Comparison of ENCODE assay signal across 19 mouse cellular contexts in the genomic region with DNA sequence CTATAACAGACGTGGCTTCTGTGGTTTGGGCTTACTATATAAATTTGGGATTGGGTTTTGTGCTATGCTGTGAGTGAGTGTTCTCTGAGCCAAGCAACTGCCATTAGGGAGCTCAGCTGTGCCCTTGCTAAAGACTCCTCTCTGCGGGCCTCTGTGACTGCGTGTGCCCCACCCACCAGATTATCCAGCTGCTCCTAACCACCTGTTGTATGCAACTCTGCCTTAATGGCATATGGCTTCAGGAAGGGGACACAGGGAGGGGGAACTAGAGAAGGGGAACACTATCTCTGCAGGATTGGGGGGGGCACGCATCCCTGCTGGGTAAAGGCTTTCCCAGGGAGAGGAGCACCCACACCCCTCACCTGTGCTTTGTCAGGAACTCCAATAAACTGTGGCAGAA. TPM values are rescaled to one million over a fixed set of nuclear protein-coding genes. Genes with fewer than 3 reads are reported as not detected.
DNase-seq lines count a peak whose midpoint lies in the region; ATAC-seq and TF ChIP-seq lines count a peak whose summit lies in the region.
"Had no signal": no experiment of that assay in that cellular context is flagged by ENCODE, and none has a peak within 500 bp of the region (broad histone marks: within the 10 kb centered on the region; RNA-seq: fewer than 3 reads in every experiment).

No protein-coding gene starts in this region.

- H3K4me2 ChIP-seq in myocyte (ENCODE audit: low read depth): peak overlapping the region; percentile 19
- H3K4me2 ChIP-seq: embryonic facial prominence, embryonic 13.5 days; hindbrain, embryonic 14.5 days; liver, embryonic 15.5 days; midbrain, embryonic 13.5 days; neural tube, embryonic 15.5 days had no signal

- H3K27me3 ChIP-seq in megakaryocyte, embryonic 14.5 days (replicated peaks): no peaks in the 10 kb centered on the region
- no peaks in the 10 kb centered on the region for H3K27me3 ChIP-seq in myocyte (ENCODE audit: control insufficient read depth, insufficient read depth, insufficient read length)
- H3K27me3 ChIP-seq: embryonic facial prominence, embryonic 13.5 days; liver, embryonic 15.5 days; midbrain, embryonic 13.5 days; neural tube, embryonic 15.5 days had no signal

- H3K4me1 ChIP-seq in megakaryocyte, embryonic 14.5 days: peaks cover 29% of the 10 kb centered on the region
- H3K4me1 ChIP-seq: embryonic facial prominence, embryonic 13.5 days; forebrain, embryonic 10.5 days; liver, embryonic 15.5 days; midbrain, embryonic 13.5 days; neural tube, embryonic 15.5 days had no signal

- H3K4me3 ChIP-seq in megakaryocyte, embryonic 14.5 days (replicated peaks): peak overlapping the region; percentile 38
- H3K4me3 ChIP-seq in myocyte: no peak overlapping the region
- H3K4me3 ChIP-seq: embryonic facial prominence, embryonic 13.5 days; forebrain, embryonic 10.5 days; heart, adult 2 months; liver, embryonic 15.5 days; midbrain, embryonic 13.5 days; neural tube, embryonic 15.5 days had no signal

- no peak for TF ChIP-seq POLR2A in myocyte (IDR thresholded peaks at IDR 0.05; ENCODE audit: insufficient read length, low read depth)

- H3ac ChIP-seq in myocyte (ENCODE audit: control insufficient read depth, insufficient read length): no peak overlapping the region

- H3K79me2 ChIP-seq in myocyte (ENCODE audit: control insufficient read depth, insufficient read depth): no peaks in the 10 kb centered on the region

- no peak for ATAC-seq in megakaryocyte, adult 5-6 weeks (ENCODE audit: poor library complexity, severe bottlenecking)
- ATAC-seq in granulocyte monocyte progenitor cell, adult 5-6 weeks (replicated peaks; ENCODE audit: poor library complexity, severe bottlenecking): peak; percentile 57
- ATAC-seq: intestine, embryonic 16.5 days; lung, postnatal 0 days; midbrain, embryonic 13.5 days had no signal

- peak; percentile 57 for DNase-seq in thymus, postnatal 4 days
- DNase-seq in left cerebral cortex, adult 9 months (ENCODE audit: low spot score in 2 of 2): no peak
- no peak for DNase-seq in layer of hippocampus, postnatal 10 days (ENCODE audit: low spot score in 2 of 2)
- DNase-seq: adrenal gland, adult 2 months; cerebellum, adult 11-12 months had no signal

- H3K36me3 ChIP-seq in megakaryocyte, embryonic 14.5 days (replicated peaks; ENCODE audit: low read length): peaks cover 67% of the 10 kb centered on the region
- peaks cover 5% of the 10 kb centered on the region for H3K36me3 ChIP-seq in myocyte (ENCODE audit: control insufficient read depth, insufficient read depth)
- H3K36me3 ChIP-seq: liver, embryonic 15.5 days had no signal

- no peaks in the 10 kb centered on the region for H3K9me3 ChIP-seq in megakaryocyte, embryonic 14.5 days
- H3K9me3 ChIP-seq: embryonic facial prominence, embryonic 13.5 days; forebrain, embryonic 10.5 days; G1E; liver, embryonic 15.5 days; midbrain, embryonic 13.5 days; neural tube, embryonic 15.5 days had no signal

TF ChIP-seq in myocyte, 11 proteins besides CTCF, POLR2A, EP300 and RAD21:
- TF ChIP-seq TCF12 (IDR thresholded peaks at IDR 0.05; ENCODE audit: insufficient read depth, poor library complexity, severe bottlenecking): peak; percentile 94
- TF ChIP-seq TCF3 (IDR thresholded peaks at IDR 0.05; ENCODE audit: insufficient read length, low read depth): peak; percentile 81
- TF ChIP-seq REST (IDR thresholded peaks at IDR 0.05; ENCODE audit: insufficient read depth, insufficient read length): no peak
- no peak for TF ChIP-seq E2F4 (IDR thresholded peaks at IDR 0.05; ENCODE audit: insufficient read depth)
- no peak for TF ChIP-seq POLR2AphosphoS2 (IDR thresholded peaks at IDR 0.05; ENCODE audit: insufficient read length, low read depth)
- peak; percentile 71 to 96 (median 81) for TF ChIP-seq MYOG (IDR thresholded peaks at IDR 0.05; ENCODE audit: control insufficient read depth in 1 of 3, insufficient read depth in 1 of 3, insufficient read length in 2 of 3, low read depth in 2 of 3)
- TF ChIP-seq SRF (IDR thresholded peaks at IDR 0.05; ENCODE audit: control insufficient read depth, insufficient read length, low read depth): no peak
- TF ChIP-seq MYOD1 (IDR thresholded peaks at IDR 0.05; ENCODE audit: control insufficient read depth in 1 of 3, insufficient read length in 2 of 3, low read depth in 2 of 3): peak; percentile 64 to 95 (median 87)

RNA-seq across cellular contexts. Expression of gene Vps45, which starts 25.2 kb away (rescaled TPM):
- 19.1 and 19.4 TPM in 2 replicates for polyA plus RNA-seq in megakaryocyte, embryonic 14.5 days (2012; ENCODE audit: insufficient read depth, low replicate concordance)
- 23.8 and 31.2 TPM in 2 replicates for total RNA-seq in megakaryocyte, adult 5-6 weeks (2015)
- 9.5 and 11.6 TPM in 2 replicates for total RNA-seq in megakaryocyte, adult 5-6 weeks (2017)
- total RNA-seq in granulocyte monocyte progenitor cell, adult 5-6 weeks (2014; fragmentation: Nextera tagmentation): 16.8 and 56.2 TPM in 2 replicates
- 13.1 and 13.6 TPM in 2 replicates for total RNA-seq in granulocyte monocyte progenitor cell, adult 5-6 weeks (2017)
- polyA plus RNA-seq in myocyte (2012; fragmentation: generic; extraction: Trizol): 22.0 TPM
- total RNA-seq in layer of hippocampus, postnatal 10 days (2021): 10 to 100 TPM; 41.9 to 42.2 TPM

RNA-seq across cellular contexts. Expression of gene Plekho1, which starts 37.2 kb away (rescaled TPM):
- 556 and 663 TPM in 2 replicates for polyA plus RNA-seq in megakaryocyte, embryonic 14.5 days (2012; ENCODE audit: insufficient read depth, low replicate concordance)
- 116 and 124 TPM in 2 replicates for total RNA-seq in megakaryocyte, adult 5-6 weeks (2015)
- 104 and 119 TPM in 2 replicates for total RNA-seq in megakaryocyte, adult 5-6 weeks (2017)
- total RNA-seq in granulocyte monocyte progenitor cell, adult 5-6 weeks (2014; fragmentation: Nextera tagmentation): 45.7 and 59.7 TPM in 2 replicates
- total RNA-seq in granulocyte monocyte progenitor cell, adult 5-6 weeks (2017): 30.2 and 31.3 TPM in 2 replicates
- 107 TPM for polyA plus RNA-seq in myocyte (2012; fragmentation: generic; extraction: Trizol)
- 10 to 100 TPM; 50.2 to 56.5 TPM for total RNA-seq in layer of hippocampus, postnatal 10 days (2021)
